Mouse (Mus musculus) brown adipose tissue, adult 24 weeks (tissue): ENCODE data around the gene Usp4. TPM values are rescaled to one million over a fixed set of nuclear protein-coding genes. Genes with fewer than 3 reads are reported as not detected.

Experiments
- H3K27ac ChIP-seq: fragments of 200-500 bp; replicated peaks from 2 replicates; pipeline ENCODE4 v1.5.1; 2012; ENCODE audit warnings: low read depth, mild to moderate bottlenecking, low read length
- H3K4me1 ChIP-seq: fragments of 200-500 bp; 2 replicates; pipeline ENCODE4 v1.6.1; 2012; ENCODE audit warnings: low read length, mixed read lengths; ENCODE audit not compliant: control insufficient read depth, insufficient read depth, insufficient read length
- H3K4me3 ChIP-seq: fragments of 200-500 bp; 2 replicates; pipeline ENCODE4 v1.5.1; 2012; ENCODE audit warnings: low read depth, mild to moderate bottlenecking, low read length, moderate library complexity; ENCODE audit not compliant: insufficient read depth
- polyA plus RNA-seq: library from polyadenylated mRNA; stranded (reverse); fragments of >200 nt; gene quantifications from 2 replicates; pipeline ENCODE4 v1.2.4, GENCODE M21; 2012; ENCODE audit not compliant: missing spikeins, insufficient read depth, insufficient read length

The Usp4 gene
- polyA plus RNA-seq, 1 experiment: 48.4 TPM

DNA sequence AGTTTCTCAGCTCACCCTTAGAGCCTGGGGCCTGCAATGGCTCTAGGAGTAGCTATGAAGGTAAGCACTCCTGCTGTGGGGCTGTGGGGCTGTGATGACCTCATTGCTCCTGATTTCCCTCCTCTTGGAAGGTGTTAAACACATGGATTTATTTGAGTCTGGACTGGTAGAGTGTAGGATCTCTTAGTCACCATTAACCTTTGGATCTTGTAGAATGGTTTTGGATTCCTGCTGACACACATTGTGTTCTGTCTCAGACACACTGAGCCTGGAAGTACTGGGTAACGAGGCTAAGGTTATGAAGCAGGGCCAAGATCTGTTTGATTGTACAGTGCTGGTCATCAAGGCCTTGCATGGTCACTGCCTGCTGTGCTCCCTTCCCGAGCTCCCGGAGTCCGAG is 31.6 kb downstream of the Usp4 start:
- Histone ChIP-seq H3K4me1 (no peaks in the 10 kb centered on the region), H3K27ac (no peak overlapping the region), H3K4me3 (no peak overlapping the region)

DNA sequence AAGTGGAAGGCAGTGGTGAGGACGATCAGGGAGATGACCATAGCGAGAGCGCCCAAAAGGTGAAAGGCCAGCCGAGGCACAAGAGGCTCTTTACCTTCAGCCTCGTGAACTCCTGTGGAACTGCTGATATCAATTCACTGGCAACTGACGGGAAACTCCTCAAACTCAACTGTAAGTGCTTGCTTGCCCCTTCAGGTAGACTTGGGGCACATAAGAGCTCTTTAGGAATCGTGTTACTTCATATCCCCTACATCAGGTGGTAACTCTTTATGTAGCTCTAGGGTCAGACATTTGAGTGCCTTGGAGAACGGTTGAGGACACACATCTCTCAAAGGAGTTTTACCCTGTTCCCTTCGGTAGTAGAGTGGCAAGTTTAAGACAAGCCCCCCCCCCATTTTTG is 33.7 kb downstream of the Usp4 start:
- no peak overlapping the region for H3K4me3 ChIP-seq
- H3K4me1 ChIP-seq: no peaks in the 10 kb centered on the region
- H3K27ac ChIP-seq: no peak overlapping the region

DNA sequence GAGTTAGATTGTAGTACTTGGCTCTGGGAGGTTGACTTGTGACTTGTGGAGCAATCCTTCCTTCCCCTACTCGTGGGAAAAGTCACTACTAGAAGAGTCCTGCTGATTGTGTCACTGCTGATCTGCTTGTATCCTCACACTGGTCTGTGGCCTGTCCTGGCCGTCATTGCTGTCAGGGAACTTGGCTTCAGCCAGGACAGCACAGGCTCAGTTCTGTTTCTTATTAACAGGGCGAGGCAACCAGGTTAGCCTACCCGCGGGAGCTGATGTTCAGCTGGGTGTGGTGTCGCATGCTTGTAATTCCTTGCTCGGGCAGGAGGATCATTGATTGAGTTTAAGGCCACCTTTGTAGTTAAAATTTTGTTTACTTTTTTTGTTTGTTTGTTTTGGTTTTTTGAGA is 37.4 kb downstream of the Usp4 start:
- Histone ChIP-seq H3K4me3 (no peak overlapping the region), H3K27ac (no peak overlapping the region), H3K4me1 (no peaks in the 10 kb centered on the region)

DNA sequence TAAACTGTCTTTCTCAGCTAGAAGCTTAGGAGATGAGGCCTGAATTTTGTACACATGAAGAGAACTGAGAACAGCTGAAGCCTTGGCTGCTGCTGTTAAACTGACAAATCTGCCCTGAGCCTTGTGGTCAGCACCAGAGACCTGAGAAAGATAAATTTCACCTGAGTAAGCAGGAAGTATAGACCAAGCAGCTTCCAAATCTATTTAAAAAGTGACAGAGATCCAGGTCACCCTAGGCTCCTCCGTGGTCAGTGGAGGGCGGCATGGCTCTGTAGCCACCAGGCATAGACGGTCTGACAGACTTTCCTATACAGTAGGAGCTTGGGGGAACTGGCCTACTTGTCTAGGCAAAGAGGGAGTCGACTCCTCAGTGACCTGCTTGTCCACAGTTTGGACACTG is 39.2 kb downstream of the Usp4 start:
- no peak overlapping the region for H3K4me3 ChIP-seq
- no peak overlapping the region for H3K27ac ChIP-seq
- no peaks in the 10 kb centered on the region for H3K4me1 ChIP-seq

- Histone ChIP-seq H3K4me3 (no peak overlapping the region), H3K27ac (no peak overlapping the region), H3K4me1 (no peaks in the 10 kb centered on the region)
Observed at GRCm38 (mm10) chr9:108388601-108389000, 40.9 kb downstream of the Usp4 start.

DNA sequence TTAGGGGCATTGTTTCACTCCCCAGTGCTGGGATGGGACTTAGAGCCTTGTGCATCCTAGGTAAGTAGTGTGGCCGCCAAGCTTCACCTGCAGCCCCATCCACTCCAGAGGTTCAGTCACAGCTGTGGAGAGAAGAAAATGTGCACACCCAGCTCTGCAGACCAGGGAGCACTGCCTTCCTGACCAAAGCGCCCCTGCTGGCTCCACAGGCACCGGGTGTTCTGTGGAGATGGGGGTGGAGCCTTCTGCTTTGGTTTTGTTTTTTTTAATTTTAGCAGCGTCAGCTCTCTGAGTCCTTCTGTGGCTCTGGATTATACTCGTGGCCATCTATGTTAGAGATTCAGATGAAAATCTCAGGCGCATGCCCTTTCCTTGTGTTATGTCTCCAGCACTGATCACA is 41.6 kb downstream of the Usp4 start:
- Histone ChIP-seq H3K4me3 (no peak overlapping the region), H3K27ac (no peak overlapping the region), H3K4me1 (no peaks in the 10 kb centered on the region)

- Histone ChIP-seq H3K27ac (no peak within 1 kb of the TSS), H3K4me1 (no peaks in the 10 kb centered on the region), H3K4me3 (no peak within 1 kb of the TSS)
Observed at GRCm38 (mm10) chr9:108392676-108393075, 45.0 kb downstream of the Usp4 start, which contains the start of gene 1700102P08Rik. Gene 1700102P08Rik, plus strand, starts transcription at chr9:108392805.

DNA sequence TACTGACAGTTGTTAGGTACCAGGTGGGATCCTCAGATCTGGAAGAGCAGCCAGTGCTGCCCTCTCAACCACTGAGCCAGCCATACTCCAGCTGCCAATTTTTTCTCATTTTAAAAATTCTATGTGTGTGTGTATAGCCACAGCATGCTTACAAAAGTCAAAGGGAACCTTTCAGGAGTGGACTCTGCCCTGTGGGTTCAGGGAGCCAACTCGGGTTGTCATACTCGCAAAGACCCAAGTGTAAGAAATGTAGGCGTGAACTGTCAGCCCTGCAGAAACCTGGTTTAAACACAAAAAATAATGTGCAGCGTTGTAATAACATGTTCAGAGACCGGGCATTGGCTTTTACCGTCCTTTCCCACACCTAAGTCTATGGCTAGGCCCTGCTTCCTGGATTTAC is 46.5 kb downstream of the Usp4 start:
- no peak overlapping the region for H3K4me3 ChIP-seq
- no peaks in the 10 kb centered on the region for H3K4me1 ChIP-seq
- no peak overlapping the region for H3K27ac ChIP-seq

DNA sequence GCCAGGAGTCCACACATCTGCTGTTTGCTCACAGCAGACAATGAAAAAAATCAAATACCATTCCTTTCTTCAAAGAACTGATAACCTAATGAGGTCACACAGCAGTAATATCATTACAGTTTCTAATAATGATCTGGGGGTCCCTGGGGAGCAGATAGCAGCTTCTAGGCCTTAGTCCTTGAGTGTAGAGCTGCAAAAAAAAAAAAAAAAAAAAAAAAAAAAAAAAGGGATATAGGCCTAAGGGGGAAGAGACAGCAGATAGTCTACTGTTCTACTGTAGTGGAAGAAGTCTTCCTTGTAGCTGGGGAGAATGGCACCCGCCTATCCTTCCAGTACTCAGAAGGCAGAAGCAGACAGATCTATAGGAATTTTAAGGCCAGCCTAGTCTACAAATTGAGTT is 47.8 kb downstream of the Usp4 start:
- Histone ChIP-seq H3K4me3 (no peak overlapping the region), H3K4me1 (no peaks in the 10 kb centered on the region), H3K27ac (no peak overlapping the region)

DNA sequence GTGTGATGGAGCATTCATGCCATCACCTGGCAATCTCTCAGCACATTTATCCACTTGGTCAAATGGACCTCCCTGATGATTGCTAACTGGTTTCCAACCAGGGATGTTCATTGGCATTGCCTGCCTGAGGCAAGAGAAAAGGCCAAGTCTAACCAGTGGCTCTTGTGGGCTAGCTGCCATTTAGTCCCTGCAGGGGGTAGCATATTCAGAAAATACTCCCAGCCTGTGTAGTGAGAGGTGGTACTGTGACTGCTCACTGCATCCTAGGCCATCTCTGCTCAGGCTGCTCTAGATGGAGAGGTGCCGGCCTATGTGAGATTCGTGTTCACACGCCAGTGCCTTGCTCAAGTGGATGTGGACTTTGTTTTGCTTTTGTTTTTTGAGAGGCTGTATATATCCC is 50.7 kb downstream of the Usp4 start:
- Histone ChIP-seq H3K4me1 (no peaks in the 10 kb centered on the region), H3K4me3 (no peak overlapping the region), H3K27ac (no peak overlapping the region)

- H3K27ac ChIP-seq: no peak overlapping the region
- H3K4me3 ChIP-seq: no peak overlapping the region
- no peaks in the 10 kb centered on the region for H3K4me1 ChIP-seq
Observed at GRCm38 (mm10) chr9:108401186-108401960, 53.7 kb downstream of the Usp4 start.

GRCm38 (mm10) chr9:108403081-108403480 is 55.4 kb downstream of the Usp4 start:
- H3K4me3 ChIP-seq: no peak overlapping the region
- no peak overlapping the region for H3K27ac ChIP-seq
- H3K4me1 ChIP-seq: no peaks in the 10 kb centered on the region

GRCm38 (mm10) chr9:108404451-108404850 is 56.8 kb downstream of the Usp4 start:
- Histone ChIP-seq H3K27ac (no peak overlapping the region), H3K4me1 (no peaks in the 10 kb centered on the region), H3K4me3 (no peak overlapping the region)

DNA sequence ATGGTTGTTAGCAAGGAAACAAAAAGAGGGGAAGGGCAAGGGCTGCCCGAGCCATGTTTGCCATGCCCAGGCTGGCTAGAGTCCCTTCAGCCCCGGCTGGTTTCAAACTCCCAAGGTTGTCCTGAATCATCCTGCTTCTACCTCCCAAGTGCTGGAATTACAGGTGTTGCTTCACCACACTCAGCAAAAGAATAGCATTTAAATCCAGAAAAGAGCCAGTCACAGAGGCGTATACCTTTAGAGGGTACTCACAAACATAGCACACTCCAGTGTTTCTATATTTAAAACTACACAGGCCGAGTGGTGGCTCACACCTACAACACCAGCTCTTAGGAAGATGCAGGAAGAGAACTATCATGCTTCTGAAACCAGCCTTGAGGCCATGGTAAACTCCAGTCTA is 61.9 kb downstream of the Usp4 start:
- Histone ChIP-seq H3K27ac (no peak overlapping the region), H3K4me1 (no peaks in the 10 kb centered on the region), H3K4me3 (no peak overlapping the region)

- no peaks in the 10 kb centered on the region for H3K4me1 ChIP-seq
- no peak overlapping the region for H3K27ac ChIP-seq
- no peak overlapping the region for H3K4me3 ChIP-seq
Observed at GRCm38 (mm10) chr9:108411381-108411942, 63.8 kb downstream of the Usp4 start.

DNA sequence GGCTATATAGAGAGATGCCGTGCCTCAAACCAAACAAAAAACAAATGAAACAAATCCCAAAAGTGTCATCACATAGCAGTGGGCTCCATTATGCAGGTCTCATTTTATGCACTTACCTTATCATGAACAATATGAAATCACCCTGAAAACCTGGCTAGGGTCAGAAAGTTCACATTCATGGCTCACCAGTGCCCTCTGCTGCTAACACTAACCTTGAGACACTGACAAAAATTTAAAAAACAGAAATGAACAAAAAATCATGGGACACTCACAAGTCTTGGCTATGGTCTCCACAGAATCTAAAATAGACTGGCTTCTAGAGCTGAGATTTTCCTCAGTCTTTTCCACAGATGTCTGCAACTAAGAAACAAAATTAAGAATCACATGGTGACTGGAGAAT is 64.6 kb downstream of the Usp4 start:
- no peak overlapping the region for H3K4me3 ChIP-seq
- no peaks in the 10 kb centered on the region for H3K4me1 ChIP-seq
- no peak overlapping the region for H3K27ac ChIP-seq
